Mouse (Mus musculus) mouse trophoblast stem cell (cell line): ENCODE results near the gene Commd1.

Source experiments
- in situ Hi-C, 2 experiments: fragments of 300-500 bp; cut with MseI, MboI; formaldehyde crosslinking; loops; 2 replicates in 1 of 2; 3 replicates in 1 of 2; pipeline ENCODE4 v1.15.1; 2025

Gene Commd1

GRCm38 (mm10) chr11:22991218-22991835, 9.1 kb upstream of the Commd1 start:
- in situ Hi-C loops: no loop called here

DNA sequence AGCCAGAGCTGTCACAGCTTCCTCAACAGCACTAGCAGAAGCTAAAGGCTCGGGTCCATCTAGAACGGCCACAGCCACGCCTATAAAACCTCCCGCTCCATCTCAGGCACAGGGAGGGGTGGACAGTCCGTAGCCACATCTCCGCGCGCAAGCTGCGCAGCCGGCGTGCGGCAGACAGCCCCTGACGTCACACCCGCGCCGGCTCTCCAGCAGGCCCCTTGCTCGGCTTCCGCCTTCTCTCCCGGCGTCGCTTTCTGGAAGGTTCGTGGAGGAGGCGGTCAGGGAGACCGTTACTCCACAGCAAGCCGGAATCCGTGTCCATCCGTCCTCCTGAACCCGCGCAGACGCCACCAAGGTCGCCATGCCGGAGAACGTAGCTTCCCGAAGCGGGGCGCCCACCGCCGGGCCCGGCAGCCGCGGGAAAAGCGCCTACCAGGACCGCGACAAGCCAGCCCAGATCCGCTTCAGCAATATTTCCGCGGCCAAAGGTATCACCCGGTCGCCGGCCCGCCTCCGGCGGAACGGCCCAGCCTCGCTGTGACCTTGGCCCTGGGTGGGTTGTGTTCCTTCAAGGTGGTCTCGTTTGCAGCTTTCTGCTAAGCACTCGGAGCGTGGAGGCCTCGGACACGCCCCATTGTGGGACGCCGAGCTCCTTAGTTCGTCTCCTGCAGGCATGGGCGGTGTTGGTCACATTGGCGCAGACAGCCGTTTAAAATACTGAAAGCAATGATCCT, 8.4 kb upstream of the Commd1 start, which contains the start of gene Cct4:
Gene Cct4 (plus strand): TSS at position 127 of the 734 bp plus-strand sequence.
- in situ Hi-C loops: no loop called here

- in situ Hi-C loops: no loop called here
Measured at GRCm38 (mm10) chr11:22989786-22990185, 7.6 kb upstream of the Commd1 start.

DNA sequence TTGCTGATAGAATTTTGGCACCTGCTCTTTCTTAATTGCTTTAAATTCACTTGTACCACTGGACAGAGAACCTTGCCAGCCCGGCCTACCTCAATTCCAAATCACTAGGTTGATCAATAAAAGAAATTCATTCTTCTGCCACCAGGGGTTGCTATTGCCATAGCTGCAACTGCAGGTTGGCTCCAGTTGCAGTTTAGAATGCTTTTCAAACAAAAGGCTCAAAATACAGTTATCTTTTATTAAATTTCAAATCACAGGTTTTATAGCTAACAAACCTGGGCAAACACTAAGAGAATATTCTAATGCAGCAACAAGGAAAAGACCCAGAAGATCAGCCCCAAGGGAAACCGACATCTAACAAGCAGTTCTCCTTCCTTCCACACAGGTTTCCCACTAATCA, 5.2 kb upstream of the Commd1 start:
- in situ Hi-C loops: no loop called here

- in situ Hi-C loops: no loop called here
Measured at GRCm38 (mm10) chr11:22985510-22985909, 3.3 kb upstream of the Commd1 start.

GRCm38 (mm10) chr11:22982846-22983245, 664 bp upstream of the Commd1 start:
- in situ Hi-C loops: no loop called here

DNA sequence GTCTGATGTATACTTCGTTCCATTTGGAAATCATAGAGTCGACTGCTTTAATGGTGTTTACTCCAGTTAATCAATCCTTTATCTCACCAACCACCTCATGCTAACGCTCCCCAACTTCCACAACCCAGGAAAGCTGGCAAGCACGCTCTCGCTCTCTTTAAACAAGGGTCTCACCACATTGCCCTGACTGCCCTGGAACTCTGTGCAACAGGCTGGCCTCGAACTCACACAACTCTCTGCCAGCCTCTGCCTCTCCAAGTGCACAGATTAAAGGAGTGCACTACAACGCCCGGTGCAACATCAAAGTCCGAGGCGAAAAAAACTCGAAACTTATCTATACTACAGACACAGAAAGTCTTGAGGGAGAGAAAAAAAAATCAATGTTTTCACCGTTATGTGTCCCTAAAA, 635 bp downstream of the Commd1 start:
- in situ Hi-C loops: no loop called here

DNA sequence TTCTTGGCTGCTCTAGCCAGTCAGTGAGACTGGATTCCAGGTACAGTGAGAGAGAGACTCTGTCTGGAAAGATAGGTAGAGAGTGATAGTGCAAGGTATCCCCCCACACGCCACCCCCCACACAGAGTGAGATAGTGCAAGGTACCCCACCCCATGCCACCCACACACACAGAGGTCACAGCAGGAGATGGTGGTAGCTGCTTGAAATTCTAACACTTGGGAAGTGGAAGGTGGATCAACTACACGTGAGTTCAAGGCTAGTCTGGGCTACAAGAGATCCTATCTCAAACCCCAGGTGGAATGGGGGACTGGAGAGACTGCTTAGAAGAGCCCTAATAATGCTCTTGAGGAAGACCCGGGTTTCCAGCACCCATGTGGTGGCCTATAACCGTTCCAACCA, 1.1 kb downstream of the Commd1 start:
- in situ Hi-C loops: no loop called here

GRCm38 (mm10) chr11:22979221-22979620, 3.0 kb downstream of the Commd1 start:
- in situ Hi-C loops: no loop called here

- in situ Hi-C loops: no loop called here
Measured at GRCm38 (mm10) chr11:22978711-22979110, 3.5 kb downstream of the Commd1 start.

GRCm38 (mm10) chr11:22978215-22978614, 4.0 kb downstream of the Commd1 start:
- in situ Hi-C loops: no loop called here

DNA sequence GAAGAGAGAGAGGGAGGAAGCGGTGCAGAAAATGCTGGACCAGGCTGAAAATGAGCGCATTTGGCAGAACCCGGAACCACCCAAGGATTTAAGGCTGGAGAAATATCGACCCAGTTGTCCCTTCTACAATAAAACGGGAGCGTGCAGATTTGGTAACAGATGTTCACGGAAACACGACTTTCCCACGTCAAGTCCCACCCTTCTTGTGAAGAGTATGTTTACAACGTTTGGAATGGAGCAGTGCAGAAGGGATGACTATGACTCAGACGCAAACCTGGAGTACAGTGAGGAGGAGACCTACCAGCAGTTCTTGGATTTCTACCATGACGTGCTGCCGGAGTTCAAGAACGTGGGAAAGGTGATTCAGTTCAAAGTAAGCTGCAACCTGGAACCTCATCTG, 8.6 kb downstream of the Commd1 start:
- in situ Hi-C loops: loop anchor here in 1 of 2 experiments (25.0 kb wide), 2 partner anchors 186 to 736 kb away; no protein-coding TSS in a partner anchor

GRCm38 (mm10) chr11:22972746-22973526, 9.2 kb downstream of the Commd1 start:
- in situ Hi-C loops: loop anchor here in 1 of 2 experiments (25.0 kb wide), 2 partner anchors 186 to 736 kb away; no protein-coding TSS in a partner anchor

- in situ Hi-C loops: loop anchor here in 1 of 2 experiments (25.0 kb wide), 2 partner anchors 185 to 735 kb away; no protein-coding TSS in a partner anchor
Measured at GRCm38 (mm10) chr11:22971835-22972709, 10.1 kb downstream of the Commd1 start, which contains the start of gene Zrsr1. Zrsr1 (plus strand) TSS chr11:22972005.

DNA sequence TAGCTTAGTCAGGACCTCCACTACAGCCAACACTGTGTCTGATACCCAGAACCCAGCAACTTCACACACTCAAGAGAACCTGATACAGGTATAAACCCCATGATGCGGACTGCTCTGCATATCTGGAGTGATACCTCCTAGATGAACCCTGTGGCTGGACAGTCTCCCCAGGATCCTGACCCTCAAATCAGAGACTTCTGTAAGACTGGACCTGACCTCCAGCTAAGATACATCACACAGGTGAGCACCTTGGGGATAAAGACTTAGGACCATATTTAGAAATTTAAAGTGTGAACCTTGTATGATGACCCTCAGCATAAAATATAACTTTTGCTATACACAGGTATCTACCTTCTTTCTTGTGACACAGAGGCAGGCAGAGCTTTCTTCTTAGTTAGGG, 11.6 kb downstream of the Commd1 start:
- in situ Hi-C loops: loop anchor here in 1 of 2 experiments (25.0 kb wide), 2 partner anchors 183 to 733 kb away; no protein-coding TSS in a partner anchor

GRCm38 (mm10) chr11:22969486-22969885, 12.7 kb downstream of the Commd1 start:
- in situ Hi-C loops: loop anchor here in 1 of 2 experiments (25.0 kb wide), 2 partner anchors 182 to 732 kb away; no protein-coding TSS in a partner anchor

DNA sequence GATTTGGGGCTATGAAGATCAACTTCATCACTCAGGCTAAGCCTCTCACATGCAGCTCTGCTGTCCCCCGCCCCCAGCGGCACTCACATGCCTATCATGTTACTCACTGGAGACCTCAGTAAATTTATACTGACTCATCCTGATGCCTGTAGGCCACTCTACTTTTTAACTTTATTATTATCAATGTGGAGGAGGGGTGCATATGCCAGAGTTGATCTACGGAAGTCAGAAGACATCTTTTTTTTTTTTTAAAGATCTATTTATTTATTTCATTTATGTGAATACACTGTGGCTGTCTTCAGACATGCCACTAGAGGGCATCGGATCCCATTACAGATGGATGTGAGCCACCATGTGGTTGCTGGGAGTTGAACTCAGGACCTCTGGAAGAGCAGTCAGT, 16.7 kb downstream of the Commd1 start:
- in situ Hi-C loops: loop anchor here in 1 of 2 experiments (25.0 kb wide), 2 partner anchors 178 to 728 kb away; no protein-coding TSS in a partner anchor

DNA sequence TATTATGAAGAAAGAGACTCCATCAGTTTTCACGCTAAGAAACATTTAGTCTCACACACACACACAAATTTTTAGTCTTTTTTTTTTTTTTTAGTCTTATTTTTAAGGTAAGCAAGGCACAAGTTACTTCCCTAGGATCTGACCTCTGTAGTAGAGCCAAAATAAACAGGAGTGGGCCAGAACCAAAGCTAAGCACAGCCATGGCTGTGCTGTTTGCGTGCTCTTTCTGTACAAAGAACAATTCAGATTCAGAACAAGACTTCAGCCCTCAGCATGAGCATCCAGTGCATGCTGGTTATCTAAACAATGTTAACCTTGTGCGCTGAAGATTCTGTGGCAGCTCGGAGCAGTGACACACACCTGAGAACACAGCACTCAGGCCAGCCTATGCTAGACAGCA, 17.8 kb downstream of the Commd1 start:
- in situ Hi-C loops: loop anchor here in 1 of 2 experiments (25.0 kb wide), 2 partner anchors 177 to 727 kb away; no protein-coding TSS in a partner anchor

DNA sequence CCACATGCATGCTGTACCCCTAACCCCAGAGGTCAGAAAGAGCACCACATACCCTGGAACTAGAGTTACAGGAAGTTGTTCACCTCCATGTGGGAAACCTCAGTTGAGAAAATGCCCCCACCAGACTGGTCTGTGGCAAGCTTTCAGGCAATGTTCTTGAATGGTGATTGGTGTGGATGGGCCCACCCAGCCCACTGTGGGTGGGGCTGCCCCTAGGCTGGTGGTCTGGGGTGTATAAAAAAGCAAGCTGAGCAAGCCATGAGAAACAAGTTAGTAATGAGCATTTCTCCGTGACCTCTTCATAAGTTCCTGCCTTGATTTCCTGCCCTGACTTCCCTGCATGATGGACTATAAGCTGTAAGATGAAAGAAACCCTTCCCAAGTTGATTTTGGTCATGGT, 20.1 kb downstream of the Commd1 start:
- in situ Hi-C loops: loop anchor here in 1 of 2 experiments (25.0 kb wide), 2 partner anchors 175 to 725 kb away; no protein-coding TSS in a partner anchor

- in situ Hi-C loops: loop anchor here (5.0 to 25.0 kb wide), 4 partner anchors 171 to 721 kb away; no protein-coding TSS in a partner anchor
Measured at GRCm38 (mm10) chr11:22957791-22958374, 24.3 kb downstream of the Commd1 start.
